Mouse (Mus musculus) kidney, postnatal 14 days (tissue): Measurements from ENCODE around the gene Myo5a.
A peak's percentile ranks its signal among the peaks of the same experiment; 100 is the strongest.

Experiments used
- DNase-seq: peaks from one replicate; pipeline ENCODE4 v3.0.0; 2022; ENCODE audit warnings: mixed read lengths

The Myo5a gene

DNA sequence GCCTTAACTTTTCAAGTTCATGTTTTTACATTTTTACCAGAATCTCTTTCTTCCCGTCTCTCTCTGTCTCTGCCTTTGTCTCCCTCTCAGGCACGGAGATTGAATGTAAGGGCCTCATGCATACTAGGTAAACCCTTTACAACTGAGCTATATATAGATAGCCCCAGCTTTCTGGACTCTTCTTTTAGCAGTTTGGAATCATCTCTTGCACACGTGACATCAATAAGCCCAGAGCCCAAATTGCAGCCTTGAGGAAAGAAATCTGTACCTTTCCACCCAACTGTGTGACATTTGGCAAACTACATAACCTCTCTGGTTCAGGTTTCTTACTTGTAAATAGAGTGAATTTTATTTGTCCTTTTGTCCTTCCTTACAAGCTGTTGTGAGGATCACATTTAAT lies 1.5 kb downstream of the Myo5a start:
- DNase-seq, result no peak

DNA sequence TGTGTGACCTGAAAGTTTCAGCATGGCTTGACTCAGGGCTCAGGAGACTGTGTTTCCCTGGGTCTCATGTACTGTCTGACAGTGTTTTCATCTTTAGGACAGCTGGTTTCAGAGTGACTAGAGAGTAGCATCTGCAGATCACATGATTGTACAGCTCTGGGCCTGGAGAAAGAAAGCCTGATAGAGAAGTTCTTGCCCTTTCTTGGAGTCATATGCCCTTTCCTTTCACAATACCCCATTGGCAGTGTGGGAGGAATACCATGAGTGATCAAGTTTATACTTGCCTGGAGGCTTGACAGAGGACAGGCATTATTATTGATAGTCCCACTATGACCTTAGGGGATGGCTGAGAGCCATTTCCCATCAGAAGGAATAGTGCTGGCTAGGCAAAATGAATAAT lies 6.4 kb downstream of the Myo5a start:
- no peak for DNase-seq

DNA sequence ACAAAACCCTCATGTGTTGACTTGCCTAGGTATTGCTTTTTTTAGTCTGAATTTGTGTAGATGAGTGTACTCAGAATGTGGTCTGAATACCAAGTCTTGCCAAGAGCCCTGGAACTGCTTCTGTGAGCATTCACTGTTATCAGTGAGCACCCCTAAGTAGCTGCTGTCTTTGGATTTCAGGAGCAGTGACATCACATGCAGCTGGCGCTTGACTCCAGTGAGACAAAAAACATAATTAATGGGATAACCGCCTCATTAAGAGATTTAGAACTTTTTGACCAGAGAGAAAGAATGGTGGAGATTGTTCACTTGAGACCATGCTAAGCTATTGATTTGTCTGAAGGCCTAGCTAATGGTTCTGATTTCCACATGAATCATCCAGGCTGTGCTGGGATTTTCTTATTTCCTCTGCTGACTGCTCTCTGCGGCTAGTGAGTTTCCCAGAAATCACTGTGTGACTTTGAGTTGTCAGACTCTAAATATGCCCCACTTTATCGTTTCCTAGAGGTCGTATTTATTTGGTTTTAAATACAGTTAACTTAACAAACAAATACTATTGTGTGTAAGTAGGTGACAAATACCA lies 14.5 kb downstream of the Myo5a start:
- no peak for DNase-seq

DNA sequence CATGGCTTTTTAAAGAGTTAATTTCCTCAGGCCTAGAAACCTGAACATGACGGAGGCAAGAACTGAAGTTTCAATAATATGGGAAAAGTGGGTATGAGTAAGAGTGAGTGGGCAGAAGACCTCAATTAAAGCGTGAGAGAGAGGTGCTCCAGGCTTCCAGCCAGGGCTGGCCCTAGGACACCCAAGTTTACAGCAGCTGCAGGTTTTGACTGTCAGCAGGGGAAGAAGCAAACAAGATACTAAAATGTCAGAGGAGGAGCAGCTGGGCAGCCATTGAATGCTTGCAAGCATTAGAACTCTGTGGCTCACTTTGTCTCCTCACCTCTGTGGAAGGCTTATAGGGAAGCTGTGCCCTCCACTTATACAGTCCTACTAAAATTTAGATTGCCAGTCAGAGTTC lies 17.0 kb downstream of the Myo5a start:
- no peak for DNase-seq

DNA sequence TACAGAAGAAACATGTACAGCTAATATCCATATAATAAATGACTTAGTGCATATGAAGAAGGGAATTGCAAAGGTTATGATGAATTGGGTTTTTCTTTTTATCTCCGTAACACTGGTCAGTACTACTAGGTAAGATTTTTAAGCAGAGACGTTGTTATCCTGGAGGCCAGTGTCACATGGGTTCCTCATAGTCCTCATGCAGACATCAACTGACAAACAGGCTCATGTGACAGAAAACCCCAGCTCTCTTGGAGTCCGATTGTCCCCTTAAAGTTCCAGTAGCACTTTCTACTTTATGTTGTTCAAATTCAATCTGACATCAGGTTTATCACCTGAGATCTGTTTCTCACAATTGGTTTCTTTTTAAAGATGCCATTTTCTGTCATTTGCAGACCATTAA lies 18.5 kb downstream of the Myo5a start:
- no peak for DNase-seq

DNA sequence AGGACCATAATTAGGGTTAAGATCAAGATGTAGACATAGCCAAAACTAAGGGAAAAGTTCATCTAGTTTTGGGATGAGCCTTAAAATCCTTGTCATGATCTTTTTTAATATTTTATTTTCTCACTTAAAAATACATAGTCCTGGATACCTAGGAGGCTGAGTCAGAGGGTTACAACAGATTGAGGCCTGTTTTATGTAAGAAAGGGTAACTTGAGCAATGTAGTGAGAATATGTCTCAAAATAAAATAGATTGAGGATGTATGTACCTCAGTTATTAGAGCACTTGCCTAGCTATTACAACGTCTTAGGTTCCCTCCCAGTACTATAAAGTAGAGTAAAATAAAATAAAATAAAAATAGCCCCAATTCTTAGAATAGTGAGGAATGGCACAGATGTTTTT lies 21.3 kb downstream of the Myo5a start:
- DNase-seq, result no peak

DNA sequence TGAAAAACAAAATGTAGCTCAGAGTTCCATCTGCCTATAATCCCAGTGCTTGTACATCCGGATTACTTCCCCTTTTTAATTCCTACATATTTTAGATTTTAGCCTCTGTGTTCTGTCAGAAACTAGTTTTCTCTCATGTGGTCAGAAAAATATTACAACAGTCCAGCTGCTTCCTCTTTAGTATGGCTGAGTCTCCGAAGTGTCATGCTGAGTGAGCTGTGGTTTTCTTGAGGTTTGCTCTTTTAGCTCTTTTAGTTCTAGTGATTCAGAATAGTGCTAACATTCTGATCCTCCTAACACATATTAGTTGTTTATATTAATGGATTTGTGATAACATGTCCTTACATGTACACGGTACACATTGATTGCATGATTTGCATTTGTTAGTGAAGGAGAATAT lies 23.9 kb downstream of the Myo5a start:
- peak; percentile 6 for DNase-seq

DNA sequence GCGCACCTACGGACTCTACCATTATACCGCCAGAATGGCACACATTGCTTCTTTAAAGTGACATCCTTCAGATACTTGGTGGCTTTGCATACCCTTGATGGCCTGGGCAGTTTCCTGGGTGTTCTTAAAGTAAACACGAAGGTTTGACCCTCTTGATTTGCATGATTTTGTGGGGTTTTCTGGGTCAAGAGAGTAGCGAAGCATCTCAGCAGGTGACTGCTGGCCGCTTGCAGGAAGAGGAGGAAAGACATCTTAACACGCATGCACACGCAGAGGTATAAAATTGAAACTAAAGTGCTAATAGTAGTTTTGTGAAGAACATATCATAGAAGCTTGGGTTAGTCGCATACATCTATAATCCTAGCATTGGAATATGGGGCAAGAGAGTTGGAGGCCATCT lies 28.1 kb downstream of the Myo5a start:
- no peak for DNase-seq

DNA sequence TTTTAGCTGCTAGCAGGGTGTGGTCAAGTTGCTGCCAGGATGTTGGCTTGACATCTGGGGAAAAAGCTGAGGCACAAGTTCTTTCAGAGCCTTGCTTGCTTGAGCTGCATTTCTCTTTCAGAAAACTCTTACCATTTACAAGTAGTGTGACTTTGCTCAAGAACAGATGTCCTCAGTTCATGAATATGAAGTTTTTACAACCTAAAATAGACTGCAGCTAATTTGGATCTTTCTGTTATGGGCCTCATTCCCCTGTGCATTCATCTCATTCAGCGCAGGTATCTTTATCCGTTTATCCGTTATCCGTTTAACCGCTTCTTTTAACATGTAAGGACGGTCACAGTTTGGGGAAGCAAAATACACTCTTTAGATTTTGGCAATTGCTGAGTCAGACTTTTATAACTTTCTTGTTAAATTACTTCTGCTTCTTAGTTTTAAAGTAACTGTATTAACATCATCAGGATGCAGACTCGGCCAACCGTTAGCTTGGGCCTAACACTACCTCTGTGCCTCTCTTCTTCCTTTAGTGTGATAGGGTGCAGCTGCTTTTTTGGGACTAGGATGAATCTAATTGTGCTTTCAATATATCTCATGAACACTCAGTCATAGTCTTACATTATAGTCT lies 29.5 kb downstream of the Myo5a start:
- DNase-seq, result no peak

DNA sequence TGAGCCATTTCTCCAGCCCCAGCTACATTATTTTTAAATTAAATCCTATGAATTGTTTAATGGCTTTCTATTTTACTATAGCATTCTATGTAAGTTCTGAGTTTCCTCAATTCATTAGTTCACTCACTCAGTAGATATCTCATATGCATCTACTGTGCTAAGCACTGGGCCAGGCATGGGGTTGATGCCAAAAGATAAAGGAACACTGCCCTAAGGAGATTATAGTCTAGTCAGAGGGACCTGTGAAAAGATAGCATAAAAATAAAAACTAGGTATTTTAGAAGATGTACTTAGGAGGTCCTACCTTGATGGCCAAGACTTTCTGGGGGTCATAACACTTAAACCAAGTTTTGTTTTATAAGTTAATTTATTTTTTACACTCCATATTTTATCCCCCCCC lies 31.3 kb downstream of the Myo5a start:
- no peak for DNase-seq

DNA sequence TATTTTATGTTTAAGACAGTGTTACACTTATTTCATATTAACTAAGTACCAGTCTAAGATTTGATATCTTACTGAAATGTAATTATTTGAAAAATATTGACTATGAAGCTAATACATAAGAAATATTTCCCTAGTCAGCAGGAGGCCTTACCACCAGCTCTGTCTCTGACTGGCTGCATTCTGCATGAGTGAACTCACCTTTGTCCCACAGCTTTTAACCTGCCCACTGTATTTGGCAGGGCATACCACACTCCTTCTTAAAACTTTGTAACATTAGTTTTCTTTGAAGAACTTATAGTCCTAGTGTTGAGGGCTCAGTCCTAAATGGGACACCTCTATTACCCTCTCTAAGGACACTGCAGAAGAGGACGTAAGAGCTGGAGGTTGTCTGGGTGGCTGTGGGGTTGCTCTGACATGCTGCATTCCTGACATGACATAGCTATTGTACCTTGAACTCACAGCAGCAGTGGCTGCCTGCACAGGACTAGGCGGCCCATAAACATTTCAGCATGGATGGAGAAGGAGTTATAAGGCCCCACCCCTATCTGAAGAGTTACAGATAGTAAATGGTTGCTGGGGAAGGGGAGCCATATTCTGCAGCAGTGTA lies 45.9 kb downstream of the Myo5a start:
- peak; percentile 53 for DNase-seq

DNA sequence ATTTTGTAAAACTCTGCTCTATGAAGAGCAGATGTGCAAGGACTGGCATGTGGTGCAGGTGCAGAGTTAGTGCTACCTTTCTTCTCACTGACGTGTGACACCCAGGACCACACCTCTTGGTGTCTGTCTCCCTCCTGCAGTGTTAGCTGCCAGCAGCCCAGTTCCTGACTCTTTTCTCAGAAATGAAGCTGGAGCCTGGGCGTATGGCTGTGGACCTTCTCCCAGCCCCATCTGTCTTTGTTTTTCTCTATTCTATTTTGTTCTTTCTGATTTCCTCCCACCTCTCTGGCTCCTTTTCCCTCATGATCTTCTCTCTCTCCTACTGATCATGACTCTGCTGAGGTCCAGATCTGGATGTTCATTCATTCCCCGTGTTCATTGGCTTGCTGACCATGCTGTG lies 50.3 kb downstream of the Myo5a start:
- no peak for DNase-seq

DNA sequence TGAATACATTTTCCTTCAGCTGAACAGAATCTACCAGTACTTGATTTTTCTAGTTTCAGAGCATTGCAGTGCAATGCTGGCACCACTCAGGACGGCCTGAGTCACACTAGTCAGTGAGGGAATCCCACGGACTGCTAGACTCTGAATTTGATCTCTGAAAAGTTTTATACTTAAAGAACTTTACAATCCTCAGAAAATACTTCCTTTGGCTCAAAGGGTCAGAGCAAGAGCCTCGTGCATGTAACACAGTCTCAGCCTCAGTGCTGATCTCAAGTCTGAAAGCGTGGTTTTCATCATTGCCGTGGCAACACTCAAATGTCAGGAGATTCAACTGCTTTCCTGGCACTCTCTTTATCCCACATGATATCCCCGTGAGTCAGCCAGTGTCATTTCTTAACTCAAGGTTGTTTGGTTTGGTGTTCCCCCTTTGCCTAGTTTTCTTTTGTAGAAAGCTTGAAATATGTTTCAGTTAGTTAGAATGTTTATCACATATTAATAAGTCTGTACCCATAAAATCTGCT lies 53.4 kb downstream of the Myo5a start:
- DNase-seq, result no peak

DNA sequence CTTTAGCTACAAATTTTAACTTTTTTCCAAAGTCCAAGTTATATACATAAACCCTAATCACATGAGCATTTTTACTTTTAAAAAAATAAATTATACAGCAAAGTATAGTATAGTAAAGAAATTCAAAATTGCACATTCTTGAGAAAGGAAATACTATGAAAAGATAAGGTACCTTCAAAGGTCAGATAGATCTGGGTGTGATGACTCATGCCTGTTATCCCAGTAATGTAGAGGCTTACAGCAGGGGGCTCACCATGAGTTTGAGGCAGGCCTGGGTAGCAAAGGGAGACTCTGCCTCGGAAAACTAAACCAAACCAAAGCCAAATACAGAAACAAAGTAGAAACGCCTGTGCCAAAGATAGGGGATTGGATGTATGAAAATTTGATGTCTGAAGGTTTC lies 59.7 kb downstream of the Myo5a start:
- no peak for DNase-seq

DNA sequence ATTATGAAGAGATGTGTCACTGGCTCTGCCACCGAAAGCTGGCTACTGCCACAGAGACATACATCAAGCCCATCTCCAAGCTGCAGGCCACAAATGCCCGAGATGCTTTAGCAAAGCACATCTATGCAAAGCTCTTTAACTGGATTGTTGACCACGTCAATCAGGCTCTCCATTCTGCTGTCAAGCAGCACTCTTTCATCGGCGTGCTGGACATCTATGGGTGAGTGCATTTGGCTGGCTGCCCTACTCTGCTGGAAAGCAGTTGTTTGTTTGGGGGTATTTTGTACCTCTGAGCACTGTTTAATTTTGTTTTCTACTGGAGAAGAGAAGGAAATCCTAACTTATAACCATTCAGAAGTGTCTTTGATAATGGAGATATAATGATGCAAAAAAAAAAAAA lies 76.1 kb downstream of the Myo5a start:
- DNase-seq, result peak; percentile 9

DNA sequence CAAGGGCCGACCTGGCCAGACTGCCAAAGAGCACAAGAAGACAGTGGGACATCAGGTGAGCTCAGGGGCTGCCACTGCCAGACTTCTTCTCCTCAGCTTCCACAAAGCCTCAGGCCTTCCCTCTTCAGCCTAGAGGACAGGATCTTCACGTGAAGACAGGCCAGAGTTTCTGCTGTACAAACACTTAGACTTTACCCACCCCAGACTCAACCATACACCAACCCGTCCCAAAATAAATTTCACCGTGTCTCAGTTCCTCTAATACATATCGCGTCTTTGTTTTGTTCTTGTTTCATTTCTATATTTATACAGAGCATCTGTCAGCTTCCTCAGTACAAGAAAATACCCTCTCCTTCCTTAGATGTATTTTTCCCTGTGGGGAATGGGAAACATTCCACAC lies 89.7 kb downstream of the Myo5a start:
- DNase-seq, result no peak

DNA sequence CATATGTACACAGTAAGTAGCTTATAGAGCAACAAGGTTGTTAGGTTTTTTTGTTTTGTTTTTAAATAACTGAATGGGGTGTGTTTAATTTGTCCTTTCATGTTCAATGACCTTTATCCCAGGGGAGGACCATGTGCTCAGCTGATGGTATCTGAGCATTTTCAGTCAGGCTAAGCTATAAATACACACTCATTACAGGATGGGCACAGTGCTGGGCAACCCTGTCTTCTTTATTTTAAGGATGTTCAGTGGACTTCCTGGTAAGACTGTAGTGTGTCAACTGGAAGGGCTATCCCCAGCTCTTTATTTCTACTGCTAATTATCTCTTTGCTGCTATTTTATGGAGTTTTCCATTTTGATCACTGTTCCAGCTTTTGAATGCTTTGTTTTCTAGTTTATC lies 92.8 kb downstream of the Myo5a start:
- no peak for DNase-seq

DNA sequence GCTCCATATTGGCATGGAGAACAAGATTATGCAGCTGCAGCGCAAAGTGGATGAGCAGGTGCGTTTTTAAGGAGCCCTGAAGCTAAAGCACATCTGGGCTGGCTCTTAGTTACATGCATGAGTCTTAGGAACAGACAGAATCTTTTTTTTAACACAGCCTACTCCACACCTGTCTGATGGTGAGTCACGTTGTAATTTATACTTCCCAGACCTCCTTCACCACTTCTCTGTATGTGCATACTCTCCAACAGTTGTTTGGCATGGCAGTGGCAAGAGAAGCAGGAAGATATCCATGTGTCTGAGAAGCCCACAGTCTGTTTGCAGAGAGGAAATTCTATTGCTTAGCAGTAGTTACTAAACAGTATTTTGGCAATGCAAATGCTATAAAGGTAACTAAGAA lies 100.9 kb downstream of the Myo5a start:
- DNase-seq, result no peak

DNA sequence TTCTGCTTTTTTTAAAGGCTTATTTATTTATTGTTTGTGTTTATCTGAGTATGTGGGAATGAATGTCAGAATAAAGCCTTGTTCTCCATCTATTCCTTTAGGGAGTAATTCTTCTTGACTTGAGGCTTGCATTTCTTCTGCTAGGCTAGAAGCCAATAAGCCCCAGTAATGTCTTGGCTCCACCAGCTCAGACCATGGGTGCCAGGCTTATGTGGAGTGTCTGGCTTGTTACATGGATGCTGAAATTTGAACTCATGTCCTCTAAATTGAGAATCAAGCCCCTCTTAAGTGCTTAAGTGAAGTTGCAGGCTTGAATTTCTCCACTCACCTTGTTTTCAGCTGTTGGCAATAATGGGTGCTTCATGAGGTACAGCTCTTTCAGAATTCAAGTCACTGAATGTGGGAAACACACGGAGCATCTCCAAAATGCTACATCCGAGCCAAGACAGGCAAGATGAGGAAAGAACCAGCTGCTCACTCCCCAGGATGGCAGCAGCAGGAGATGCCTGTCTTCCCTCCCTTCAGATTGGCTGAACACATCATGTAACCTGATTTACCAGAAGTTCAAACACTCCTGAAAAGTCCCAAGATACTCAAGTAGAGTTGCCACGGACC lies 116.9 kb downstream of the Myo5a start:
- no peak for DNase-seq

DNA sequence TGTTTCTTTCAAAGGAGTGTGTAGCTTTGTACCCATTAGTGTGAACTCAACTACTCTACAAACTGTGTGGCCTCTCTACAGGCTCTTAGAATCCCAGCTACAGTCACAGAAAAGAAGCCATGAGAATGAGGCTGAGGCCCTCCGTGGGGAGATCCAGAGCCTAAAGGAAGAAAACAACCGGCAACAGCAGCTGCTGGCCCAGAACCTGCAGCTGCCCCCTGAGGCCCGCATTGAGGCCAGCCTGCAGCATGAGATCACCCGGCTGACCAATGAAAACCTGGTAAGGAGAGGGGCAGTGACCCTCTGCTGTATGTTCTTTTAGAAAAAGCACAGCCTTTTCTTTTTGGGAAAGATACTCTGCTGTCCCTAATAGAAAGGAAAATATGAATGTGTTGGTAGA lies 123.0 kb downstream of the Myo5a start:
- DNase-seq, result no peak

DNA sequence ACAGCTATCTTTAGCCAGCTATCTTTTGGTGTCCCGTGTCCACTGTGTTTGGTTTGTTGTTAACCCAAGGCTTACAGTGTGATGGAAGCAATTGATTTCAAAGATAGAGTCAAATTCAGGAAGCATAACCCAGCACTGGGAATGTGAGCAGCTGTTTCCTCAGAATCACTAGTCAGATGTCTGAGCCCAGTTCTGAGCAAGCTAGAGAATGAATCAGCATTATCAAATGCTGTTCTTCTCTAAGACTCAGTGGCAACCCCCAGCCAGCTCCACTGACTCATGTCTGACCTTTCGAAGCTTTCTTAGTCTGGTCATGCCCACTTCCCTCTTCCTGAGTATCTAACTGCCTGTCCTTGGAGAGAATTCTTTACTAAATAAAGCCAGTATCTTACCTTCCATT lies 125.5 kb downstream of the Myo5a start:
- no peak for DNase-seq

DNA sequence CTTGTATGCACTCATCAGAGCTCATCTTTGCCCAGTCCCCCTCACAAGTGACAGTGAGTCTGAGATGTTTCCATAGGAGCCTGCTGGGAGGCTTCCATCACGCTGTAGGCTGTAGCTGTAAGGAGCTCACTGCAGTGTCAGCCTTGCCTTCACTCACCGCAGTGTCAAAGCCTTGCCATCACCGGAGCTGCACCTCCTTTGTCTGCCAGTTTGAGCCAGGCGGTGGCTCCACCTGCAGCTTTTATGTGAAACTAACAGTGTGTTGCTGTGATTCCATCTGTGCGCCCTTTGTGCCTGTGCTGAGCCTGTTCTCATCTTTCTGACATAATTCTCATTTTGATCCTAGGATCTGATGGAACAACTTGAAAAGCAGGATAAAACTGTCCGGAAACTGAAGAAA lies 126.5 kb downstream of the Myo5a start:
- DNase-seq, result peak; percentile 41

DNA sequence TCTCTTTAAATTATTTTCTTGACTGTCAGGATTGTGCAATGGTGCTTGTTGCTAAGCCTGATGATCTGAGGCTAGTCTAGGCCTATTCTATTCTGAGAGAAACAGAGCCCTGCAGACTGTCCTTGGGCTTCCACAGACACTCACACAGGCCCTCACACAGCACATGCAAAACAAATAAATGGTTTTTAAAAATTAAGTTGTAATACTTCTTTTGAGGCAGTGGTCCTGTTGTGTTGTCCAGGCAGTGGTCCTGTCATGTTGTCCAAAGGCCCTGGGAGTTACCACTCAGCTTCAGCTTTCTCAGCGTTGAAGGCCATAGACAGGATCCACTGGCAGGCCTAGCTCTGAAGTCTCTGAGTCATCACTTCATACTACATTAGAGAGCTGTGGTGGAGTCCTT lies 130.7 kb downstream of the Myo5a start:
- no peak for DNase-seq

DNA sequence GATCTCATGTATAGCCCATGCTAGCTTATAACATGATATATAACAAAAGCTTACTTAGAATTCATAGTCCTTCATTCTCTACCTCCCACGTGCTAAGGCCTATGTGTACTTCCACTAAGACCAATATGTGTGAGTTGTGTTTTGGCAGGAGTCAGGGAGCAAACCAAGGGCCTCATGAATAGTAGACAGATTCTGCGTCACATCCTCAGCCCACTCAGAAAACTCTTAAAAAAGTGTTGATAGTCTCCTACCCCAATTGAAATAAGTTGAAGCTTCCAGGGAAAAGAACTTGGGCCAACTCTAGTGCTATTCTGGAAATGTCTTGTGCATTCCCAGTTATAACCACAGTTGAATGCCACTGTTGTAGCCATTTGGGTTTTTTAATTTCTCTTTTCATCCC lies 131.2 kb downstream of the Myo5a start:
- no peak for DNase-seq
